Mouse (Mus musculus) R1 (cell line): ENCODE measurements around the gene Kndc1.

Experiments used
- DNase-seq: peaks from one replicate; pipeline ENCODE4 v3.0.0-alpha.2; 2018; ENCODE audit warnings: low read depth, low spot score

Gene Kndc1

DNA sequence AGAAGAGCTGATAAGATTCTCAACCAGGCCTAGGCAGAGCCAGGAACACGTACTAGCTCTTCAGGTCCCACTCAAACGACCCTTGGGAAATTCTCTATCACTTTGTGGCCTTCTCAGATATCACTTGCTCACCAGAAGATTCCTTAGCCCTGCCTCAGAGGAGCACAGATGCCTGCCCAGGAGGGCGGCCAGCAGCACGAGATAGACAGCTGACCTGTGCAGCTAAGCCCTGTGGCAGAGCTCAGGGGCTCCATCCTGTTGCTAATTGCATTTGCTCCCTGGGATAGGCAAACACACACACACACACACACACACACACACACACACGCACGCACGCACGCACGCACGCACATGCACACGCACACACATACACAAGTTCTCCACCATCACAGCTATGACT lies 87.6 kb downstream of the Kndc1 start:
- DNase-seq: no peak

DNA sequence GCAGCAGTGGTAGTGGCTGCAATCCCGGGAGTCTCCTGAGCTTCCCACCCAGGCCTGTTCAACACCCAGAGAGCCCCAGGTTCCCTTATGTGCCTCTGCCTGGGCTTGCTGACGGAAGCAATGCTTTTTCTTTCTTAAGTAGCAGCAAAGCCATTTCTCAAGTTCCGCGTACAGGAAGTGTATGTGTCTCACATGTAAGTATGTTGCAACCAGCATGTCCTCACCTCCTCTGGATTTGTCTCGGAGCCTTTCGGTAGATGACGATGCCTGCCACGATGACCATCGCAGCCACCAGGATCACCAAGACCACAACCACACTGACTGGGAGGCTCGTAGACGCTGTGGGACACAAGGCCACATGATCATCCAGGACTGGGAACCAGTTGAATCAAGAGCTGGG lies 90.0 kb downstream of the Kndc1 start:
- no peak for DNase-seq

DNA sequence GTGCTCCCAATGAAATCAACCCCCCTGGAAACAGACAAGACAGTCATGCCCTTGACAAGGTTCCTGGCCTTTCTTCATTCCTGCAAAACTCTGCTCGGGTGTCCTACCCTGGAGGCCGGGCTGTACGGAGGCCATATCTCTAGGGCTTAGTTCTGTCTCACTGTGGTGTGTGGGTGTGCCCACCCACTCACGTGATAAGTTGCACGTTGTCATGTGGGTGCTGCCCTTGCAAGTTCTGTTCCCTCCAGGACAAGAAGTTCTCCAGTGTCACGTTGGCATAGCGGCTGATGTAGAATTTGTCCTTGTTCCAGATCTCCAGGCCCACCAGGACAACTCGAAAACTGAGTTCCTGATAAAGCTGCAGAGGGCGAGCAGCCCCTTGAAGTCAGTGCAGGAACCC lies 93.8 kb downstream of the Kndc1 start:
- DNase-seq: no peak

DNA sequence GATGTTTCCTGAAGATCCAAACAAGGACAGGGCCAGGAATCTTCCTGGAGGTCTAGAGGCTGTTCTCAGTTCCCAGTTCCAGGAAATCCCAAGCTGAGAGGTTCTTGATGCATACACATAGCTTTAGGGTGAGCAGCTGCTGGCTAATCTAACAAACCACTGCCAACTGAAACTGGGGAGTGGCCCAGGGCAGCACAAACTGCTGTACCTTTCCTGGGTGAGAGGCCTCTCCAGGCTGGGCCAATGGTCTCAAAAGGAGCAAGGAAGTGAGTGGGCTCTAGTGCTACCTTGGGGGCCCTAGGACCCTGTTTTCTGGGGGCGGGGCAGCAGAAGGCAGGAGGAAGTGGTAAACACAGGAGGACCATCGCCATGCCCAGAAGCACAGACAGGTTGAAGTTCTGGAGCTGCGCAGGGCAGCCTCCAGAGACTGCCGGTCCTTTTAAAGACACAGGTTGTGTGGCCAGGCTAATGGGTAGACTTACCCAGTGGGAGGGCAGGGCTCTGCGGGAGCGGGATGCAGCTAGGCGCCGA lies 96.4 kb downstream of the Kndc1 start:
- DNase-seq: no peak
